Mouse (Mus musculus): ENCODE measurements around the gene Lce1a1. TPM values are rescaled to one million over a fixed set of nuclear protein-coding genes. Genes with fewer than 3 reads are reported as not detected.

Gene Lce1a1
- polyA plus RNA-seq, 1 experiment from 2014 or later, result not detected

DNA sequence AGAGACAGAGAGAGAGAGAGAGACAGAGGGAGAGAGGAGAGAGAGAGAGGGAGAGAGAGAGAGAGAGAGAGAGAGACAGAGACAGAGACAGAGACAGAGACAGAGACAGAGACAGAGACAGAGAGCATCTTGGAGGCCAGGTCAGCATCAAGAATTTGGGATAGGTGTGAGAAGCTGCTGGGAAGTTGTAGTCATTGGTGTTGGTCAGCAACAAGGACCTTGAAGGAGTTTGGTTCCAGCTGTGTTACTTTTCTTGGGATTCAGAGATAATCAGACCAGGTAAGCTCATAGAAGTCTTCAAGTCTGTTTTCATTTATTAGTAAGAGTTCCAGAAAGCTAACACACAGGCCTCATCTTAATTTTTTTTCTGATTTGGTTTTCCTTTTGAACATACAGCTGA is 40.7 kb downstream of the Lce1a1 start, which contains the start of gene 2210017I01Rik:
2210017I01Rik (minus strand) TSS at position 101 of the 400 bp plus-strand sequence.
- no peaks in the 10 kb centered on the region for H3K36me3 ChIP-seq (replicated peaks; ENCODE audit: insufficient read depth, low read length)
- H3K9ac ChIP-seq (replicated peaks), result no peak within 1 kb of the TSS
- DNase-seq (no peak), ATAC-seq (no peak)
- TF ChIP-seq EP300 (IDR thresholded peaks at IDR 0.05; ENCODE audit: low read depth) (no peak), CTCF (IDR thresholded peaks at IDR 0.05; ENCODE audit: low read depth) (no peak)
- no peak within 1 kb of the TSS for H3K4me2 ChIP-seq (ENCODE audit: low read depth, low read length)
- H3K27me3 ChIP-seq (ENCODE audit: insufficient read depth, low read length), result no peaks in the 10 kb centered on the region
- no peaks in the 10 kb centered on the region for H3K9me3 ChIP-seq (ENCODE audit: low read length)
- H3K27ac ChIP-seq (ENCODE audit: low read depth), result no peak within 1 kb of the TSS
- H3K4me1 ChIP-seq (ENCODE audit: insufficient read depth), result no peaks in the 10 kb centered on the region
- no peak within 1 kb of the TSS for H3K4me3 ChIP-seq (ENCODE audit: low read depth, low read length)

DNA sequence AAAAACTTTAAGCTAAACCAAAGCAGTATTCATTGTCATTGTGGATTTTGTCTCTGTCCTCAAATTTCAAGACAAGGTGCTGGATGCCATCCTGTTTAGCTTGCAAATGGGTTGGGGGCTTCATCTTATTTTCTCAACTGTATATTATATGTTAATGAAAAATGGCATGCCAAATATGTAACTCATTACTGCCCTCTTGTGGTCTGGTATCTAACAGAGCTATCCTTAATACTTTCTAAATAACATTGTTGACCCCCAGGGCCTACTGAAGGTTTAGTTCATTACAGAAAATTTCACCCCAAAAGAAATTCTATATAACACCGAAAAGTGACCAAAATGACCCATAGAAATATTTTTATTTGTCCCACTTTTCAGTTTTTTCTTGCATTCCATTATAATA is 45.9 kb downstream of the Lce1a1 start:
- no peak overlapping the region for H3K4me3 ChIP-seq (ENCODE audit: low read depth, low read length)
- H3K4me1 ChIP-seq (ENCODE audit: insufficient read depth), result no peaks in the 10 kb centered on the region
- no peak overlapping the region for H3K4me2 ChIP-seq (ENCODE audit: low read depth, low read length)
- no peak overlapping the region for H3K9ac ChIP-seq (replicated peaks)
- no peak for DNase-seq
- no peak overlapping the region for H3K27ac ChIP-seq (ENCODE audit: low read depth)
- WGBS (ENCODE audit: insufficient replicate concordance), result 24% methylated on average over 1 of the region's 1 CpGs
- ATAC-seq, result no peak
- H3K27me3 ChIP-seq (ENCODE audit: insufficient read depth, low read length), result no peaks in the 10 kb centered on the region
- peaks cover 3% of the 10 kb centered on the region; the same call in 1 of the 2 replicates for H3K9me3 ChIP-seq (ENCODE audit: low read length)
- no peak for TF ChIP-seq EP300 (IDR thresholded peaks at IDR 0.05; ENCODE audit: low read depth)
- peak; percentile 49 for TF ChIP-seq CTCF (IDR thresholded peaks at IDR 0.05; ENCODE audit: low read depth)
- H3K36me3 ChIP-seq (replicated peaks; ENCODE audit: insufficient read depth, low read length), result no peaks in the 10 kb centered on the region

DNA sequence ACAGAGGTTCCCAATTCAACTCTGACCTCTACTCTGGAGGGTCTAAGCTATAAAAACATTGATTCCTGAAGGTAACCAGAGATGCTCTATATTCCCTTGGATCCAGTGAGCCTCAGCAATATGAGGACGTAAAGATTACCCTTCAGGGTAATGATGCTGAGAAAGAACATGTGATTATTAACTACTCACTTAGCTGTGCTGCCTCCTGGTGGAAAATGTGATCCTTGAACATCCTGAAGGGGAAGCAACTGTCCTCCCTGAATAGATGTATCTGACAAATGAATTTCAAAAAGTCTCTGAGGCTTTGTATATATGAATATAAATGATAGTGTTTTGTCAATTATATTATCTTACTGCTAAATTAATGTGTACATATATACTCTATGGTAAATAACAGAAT is 47.7 kb downstream of the Lce1a1 start:
- Histone ChIP-seq H3K4me3 (ENCODE audit: low read depth, low read length) (no peak overlapping the region), H3K4me2 (ENCODE audit: low read depth, low read length) (no peak overlapping the region), H3K9me3 (ENCODE audit: low read length) (peaks cover 3% of the 10 kb centered on the region; the same call in 1 of the 2 replicates), H3K9ac (replicated peaks) (no peak overlapping the region), H3K27ac (ENCODE audit: low read depth) (no peak overlapping the region), H3K36me3 (replicated peaks; ENCODE audit: insufficient read depth, low read length) (no peaks in the 10 kb centered on the region), H3K4me1 (ENCODE audit: insufficient read depth) (no peaks in the 10 kb centered on the region), H3K27me3 (ENCODE audit: insufficient read depth, low read length) (no peaks in the 10 kb centered on the region)
- no peak for DNase-seq
- TF ChIP-seq CTCF (IDR thresholded peaks at IDR 0.05; ENCODE audit: low read depth) (peak; percentile 47), EP300 (IDR thresholded peaks at IDR 0.05; ENCODE audit: low read depth) (no peak)
- WGBS (ENCODE audit: insufficient replicate concordance), result 46% methylated on average over 1 of the region's 1 CpGs
- ATAC-seq, result no peak

DNA sequence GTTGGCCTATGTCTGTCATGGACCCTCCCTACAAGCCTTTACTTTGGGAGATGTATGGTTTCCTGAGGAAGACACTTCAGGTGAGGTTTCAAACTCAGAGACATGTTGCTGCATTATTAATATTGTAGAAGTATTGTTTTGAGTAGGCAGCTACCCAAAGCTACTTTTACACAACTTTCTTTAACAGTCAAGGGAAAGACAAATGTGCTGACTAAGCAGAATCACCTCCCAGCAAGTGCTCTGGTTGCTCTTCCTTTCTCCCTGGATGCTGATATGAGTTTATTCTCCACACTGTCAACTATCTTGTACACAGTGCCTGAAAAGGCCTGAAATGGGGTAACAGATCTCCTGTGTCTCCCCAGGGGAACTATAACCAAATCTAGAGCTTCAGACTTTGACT is 48.1 kb downstream of the Lce1a1 start:
- H3K4me3 ChIP-seq (ENCODE audit: low read depth, low read length), result no peak overlapping the region
- TF ChIP-seq CTCF (IDR thresholded peaks at IDR 0.05; ENCODE audit: low read depth), result no peak
- no peak for TF ChIP-seq EP300 (IDR thresholded peaks at IDR 0.05; ENCODE audit: low read depth)
- H3K27ac ChIP-seq (ENCODE audit: low read depth), result no peak overlapping the region
- no peaks in the 10 kb centered on the region for H3K27me3 ChIP-seq (ENCODE audit: insufficient read depth, low read length)
- no peak overlapping the region for H3K4me2 ChIP-seq (ENCODE audit: low read depth, low read length)
- ATAC-seq (no peak), DNase-seq (no peak)
- no peaks in the 10 kb centered on the region for H3K36me3 ChIP-seq (replicated peaks; ENCODE audit: insufficient read depth, low read length)
- no peaks in the 10 kb centered on the region for H3K4me1 ChIP-seq (ENCODE audit: insufficient read depth)
- no peak overlapping the region for H3K9ac ChIP-seq (replicated peaks)
- peaks cover 3% of the 10 kb centered on the region; the same call in 1 of the 2 replicates for H3K9me3 ChIP-seq (ENCODE audit: low read length)

DNA sequence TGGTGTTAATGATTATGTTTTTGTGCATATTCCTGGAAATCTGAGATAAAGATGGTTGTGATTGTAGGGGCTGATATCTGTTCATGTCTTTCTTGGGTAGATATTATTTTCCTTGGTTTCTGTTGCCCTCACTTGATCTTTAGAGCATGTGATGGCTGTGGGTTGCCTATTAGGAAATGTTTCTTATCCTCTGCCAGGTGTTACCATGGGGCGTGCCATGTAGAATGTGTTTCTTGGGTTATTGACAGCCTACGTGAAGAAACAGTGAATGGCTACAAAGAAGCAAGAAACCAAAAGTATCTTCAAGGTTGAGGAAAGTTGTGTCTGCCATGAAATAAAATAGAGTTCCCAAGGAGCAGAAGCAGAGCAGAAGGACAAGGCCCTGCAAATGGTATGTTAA is 49.7 kb downstream of the Lce1a1 start:
- Histone ChIP-seq H3K27me3 (ENCODE audit: insufficient read depth, low read length) (no peaks in the 10 kb centered on the region), H3K4me1 (ENCODE audit: insufficient read depth) (no peaks in the 10 kb centered on the region), H3K9ac (replicated peaks) (no peak overlapping the region), H3K36me3 (replicated peaks; ENCODE audit: insufficient read depth, low read length) (no peaks in the 10 kb centered on the region), H3K27ac (ENCODE audit: low read depth) (no peak overlapping the region), H3K4me3 (ENCODE audit: low read depth, low read length) (no peak overlapping the region), H3K4me2 (ENCODE audit: low read depth, low read length) (no peak overlapping the region), H3K9me3 (ENCODE audit: low read length) (peaks cover 3% of the 10 kb centered on the region; the same call in 1 of the 2 replicates)
- TF ChIP-seq EP300 (IDR thresholded peaks at IDR 0.05; ENCODE audit: low read depth) (no peak), CTCF (IDR thresholded peaks at IDR 0.05; ENCODE audit: low read depth) (no peak)
- no peak for DNase-seq
- no peak for ATAC-seq
- WGBS (ENCODE audit: insufficient replicate concordance), result 81% methylated on average over 2 of the region's 2 CpGs

Other genes with a start within 250 kb of the Lce1a1 start
- gene Sprr2i, start 240.3 kb downstream of the Lce1a1 start, polyA plus RNA-seq (2015; fragmentation: Nextera tagmentation; extraction: Ambion mirVana), result not detected in 2 replicates
- gene Sprr2j-ps, start 230.2 kb downstream of the Lce1a1 start, polyA plus RNA-seq (2015; fragmentation: Nextera tagmentation; extraction: Ambion mirVana), result not detected in 2 replicates
- 4.1 and 4.5 TPM in 2 replicates for gene Gm9774, start 218.9 kb downstream of the Lce1a1 start, polyA plus RNA-seq (2015; fragmentation: Nextera tagmentation; extraction: Ambion mirVana)
- 0.18 TPM in 1 of 2 replicates, not detected in the other for gene Sprr2k, start 215.7 kb downstream of the Lce1a1 start, polyA plus RNA-seq (2015; fragmentation: Nextera tagmentation; extraction: Ambion mirVana)
- not detected in 2 replicates for gene Sprr1b, start 209.5 kb downstream of the Lce1a1 start, polyA plus RNA-seq (2015; fragmentation: Nextera tagmentation; extraction: Ambion mirVana)
- gene Sprr3, start 189.6 kb downstream of the Lce1a1 start, polyA plus RNA-seq (2015; fragmentation: Nextera tagmentation; extraction: Ambion mirVana), result not detected in 2 replicates
- gene Sprr1a, start 162.4 kb downstream of the Lce1a1 start, polyA plus RNA-seq (2015; fragmentation: Nextera tagmentation; extraction: Ambion mirVana), result 0.14 TPM in 1 of 2 replicates, not detected in the other
- gene Sprr4, start 147.8 kb downstream of the Lce1a1 start, polyA plus RNA-seq (2015; fragmentation: Nextera tagmentation; extraction: Ambion mirVana), result not detected in 2 replicates
- gene 2310046K23Rik, start 113.8 kb downstream of the Lce1a1 start, polyA plus RNA-seq (2015; fragmentation: Nextera tagmentation; extraction: Ambion mirVana), result not detected in 2 replicates
- not detected in 2 replicates for gene Ivl, start 74.6 kb downstream of the Lce1a1 start, polyA plus RNA-seq (2015; fragmentation: Nextera tagmentation; extraction: Ambion mirVana)
- 5.1 and 6.3 TPM in 2 replicates for gene Smcp, start 59.3 kb downstream of the Lce1a1 start, polyA plus RNA-seq (2015; fragmentation: Nextera tagmentation; extraction: Ambion mirVana)
- gene 2210017I01Rik, start 40.8 kb downstream of the Lce1a1 start, polyA plus RNA-seq (2015; fragmentation: Nextera tagmentation; extraction: Ambion mirVana), result not detected in 2 replicates
- gene Lce6a, start 26.6 kb downstream of the Lce1a1 start, polyA plus RNA-seq (2015; fragmentation: Nextera tagmentation; extraction: Ambion mirVana), result not detected in 2 replicates
- gene Lce1b, start 8.6 kb upstream of the Lce1a1 start, polyA plus RNA-seq (2015; fragmentation: Nextera tagmentation; extraction: Ambion mirVana), result not detected in 2 replicates
- not detected in 2 replicates for gene Lce1a2, start 22.0 kb upstream of the Lce1a1 start, polyA plus RNA-seq (2015; fragmentation: Nextera tagmentation; extraction: Ambion mirVana)
- not detected in 2 replicates for gene Lce1c, start 30.9 kb upstream of the Lce1a1 start, polyA plus RNA-seq (2015; fragmentation: Nextera tagmentation; extraction: Ambion mirVana)
- gene Lce1d, start 38.9 kb upstream of the Lce1a1 start, polyA plus RNA-seq (2015; fragmentation: Nextera tagmentation; extraction: Ambion mirVana), result not detected in 2 replicates
- gene Lce1e, start 60.8 kb upstream of the Lce1a1 start, polyA plus RNA-seq (2015; fragmentation: Nextera tagmentation; extraction: Ambion mirVana), result not detected in 2 replicates
- gene Lce1f, start 72.0 kb upstream of the Lce1a1 start, polyA plus RNA-seq (2015; fragmentation: Nextera tagmentation; extraction: Ambion mirVana), result not detected in 2 replicates
- not detected in 2 replicates for gene Gm38119, start 90.8 kb upstream of the Lce1a1 start, polyA plus RNA-seq (2015; fragmentation: Nextera tagmentation; extraction: Ambion mirVana)
- gene Lce1g, start 104.0 kb upstream of the Lce1a1 start, polyA plus RNA-seq (2015; fragmentation: Nextera tagmentation; extraction: Ambion mirVana), result not detected in 2 replicates
- not detected in 2 replicates for gene Lce1h, start 116.8 kb upstream of the Lce1a1 start, polyA plus RNA-seq (2015; fragmentation: Nextera tagmentation; extraction: Ambion mirVana)
- not detected in 2 replicates for gene Lce1i, start 130.6 kb upstream of the Lce1a1 start, polyA plus RNA-seq (2015; fragmentation: Nextera tagmentation; extraction: Ambion mirVana)
- not detected in 2 replicates for gene Lce1j, start 142.2 kb upstream of the Lce1a1 start, polyA plus RNA-seq (2015; fragmentation: Nextera tagmentation; extraction: Ambion mirVana)
- gene Lce1k, start 159.6 kb upstream of the Lce1a1 start, polyA plus RNA-seq (2015; fragmentation: Nextera tagmentation; extraction: Ambion mirVana), result not detected in 2 replicates
- gene Kprp, start 178.9 kb upstream of the Lce1a1 start, polyA plus RNA-seq (2015; fragmentation: Nextera tagmentation; extraction: Ambion mirVana), result not detected in 2 replicates
- gene Lce1l, start 203.0 kb upstream of the Lce1a1 start, polyA plus RNA-seq (2015; fragmentation: Nextera tagmentation; extraction: Ambion mirVana), result not detected in 2 replicates
- not detected in 2 replicates for gene 2310050C09Rik, start 221.9 kb upstream of the Lce1a1 start, polyA plus RNA-seq (2015; fragmentation: Nextera tagmentation; extraction: Ambion mirVana)